Mouse (Mus musculus): ENCODE data around the gene B4galt5.

- TF ChIP-seq POLR2A (IDR thresholded peaks at IDR 0.05; ENCODE audit: insufficient read depth, low read length) = no peak
- TF ChIP-seq EP300 (IDR thresholded peaks at IDR 0.05; ENCODE audit: insufficient read depth, low read depth, low read length) = no peak
- no peak for TF ChIP-seq CTCF (IDR thresholded peaks at IDR 0.05; ENCODE audit: low read depth, low read length)
Measured at GRCm38 (mm10) chr2:167337580-167337979, 11.4 kb downstream of the B4galt5 start.

Data from ES-Bruce4 (cell line).